Mouse (Mus musculus) T-helper 17 cell (primary cell): Measurements from ENCODE around the gene Eif2b2.

Experiments used
- in situ Hi-C, 2 experiments: fragments of 300-600 bp; cut with MboI, MseI; formaldehyde crosslinking; loops; 1 replicate in 1 of 2; 2 replicates in 1 of 2; pipeline ENCODE4 v1.15.1; 2025; ENCODE audit warnings: high pct_unique_total_duplicates in 2 of 2

The Eif2b2 gene

DNA sequence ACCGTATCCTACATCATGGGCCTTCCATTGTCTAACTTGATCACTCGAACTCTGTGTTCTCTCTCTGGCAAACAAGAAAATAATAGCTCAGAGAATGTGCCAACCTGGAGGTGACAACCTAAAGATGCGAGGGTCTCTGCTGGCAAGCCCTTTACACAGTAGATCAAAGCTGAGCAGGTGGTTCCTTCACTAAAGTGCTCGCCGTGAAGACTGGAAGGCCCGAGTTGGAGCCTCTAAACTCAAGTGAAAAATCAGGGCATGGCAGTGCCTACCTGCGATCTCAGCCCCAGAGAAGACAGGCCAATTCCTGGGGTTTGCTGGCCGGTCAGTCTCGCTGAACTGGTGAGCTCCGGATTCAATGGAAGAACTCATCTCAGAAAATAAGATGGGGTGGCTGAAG, 26.1 kb upstream of the Eif2b2 start:
- in situ Hi-C loops = loop anchor here in 1 of 2 experiments (10.0 kb wide), 1 partner anchor 1522 kb away; no protein-coding TSS in a partner anchor

DNA sequence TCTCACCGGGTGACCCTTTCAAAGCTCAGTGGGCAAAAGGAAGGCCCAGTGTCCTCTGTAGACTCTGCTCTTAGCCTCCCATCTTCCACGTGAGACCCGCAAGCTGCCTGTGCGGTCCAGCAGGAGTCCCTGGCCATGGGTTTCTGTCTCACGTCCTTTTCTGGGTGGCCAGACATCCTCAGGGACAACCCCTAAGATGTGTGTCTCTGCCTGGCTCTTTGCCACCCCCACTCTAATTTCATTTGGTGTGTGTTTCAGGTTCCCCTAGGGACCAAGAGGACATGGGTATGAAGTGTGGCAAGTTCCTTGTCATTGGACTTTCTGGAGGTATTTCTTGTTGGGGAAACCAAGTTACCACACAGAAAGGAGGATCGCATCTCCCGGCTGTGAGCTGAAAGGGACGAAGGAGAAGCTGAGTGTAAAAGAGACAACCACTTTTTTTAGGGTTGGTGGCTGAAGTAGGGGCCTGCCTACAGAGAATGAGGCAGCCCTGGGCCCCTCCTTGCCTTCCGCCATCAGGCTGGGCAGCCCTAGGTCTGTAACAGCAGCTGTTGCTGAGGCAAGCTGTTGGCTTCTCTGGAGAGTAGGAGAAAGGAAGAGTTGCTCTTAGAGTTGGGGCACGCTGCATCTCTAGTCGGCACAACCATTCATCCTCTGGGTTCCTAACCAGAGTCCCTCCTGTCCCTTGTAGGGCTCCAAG, 25.2 kb upstream of the Eif2b2 start:
- in situ Hi-C loops = loop anchor here in 1 of 2 experiments (10.0 kb wide), 1 partner anchor 1521 kb away; no protein-coding TSS in a partner anchor

DNA sequence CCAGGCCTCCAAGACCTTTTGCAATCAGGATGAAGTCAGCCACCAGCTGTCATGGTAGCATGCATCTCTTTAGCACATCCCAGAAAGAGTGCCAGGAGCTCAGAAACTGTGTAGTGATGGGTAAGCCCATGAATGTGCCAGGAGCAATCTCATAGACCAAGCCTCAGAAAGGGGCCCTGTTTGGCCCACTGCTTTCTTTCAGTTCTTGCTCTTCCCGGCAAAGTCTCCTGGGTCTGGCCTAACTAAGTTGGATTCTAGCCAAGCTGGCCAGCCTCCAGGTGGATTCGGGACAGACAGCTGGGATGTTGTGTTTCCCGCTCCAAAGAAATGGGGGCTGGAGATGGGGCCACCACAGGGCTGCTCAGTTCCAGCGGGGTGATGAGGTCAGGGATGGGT, 24.7 kb upstream of the Eif2b2 start:
- in situ Hi-C loops = loop anchor here in 1 of 2 experiments (10.0 kb wide), 1 partner anchor 1520 kb away; no protein-coding TSS in a partner anchor

DNA sequence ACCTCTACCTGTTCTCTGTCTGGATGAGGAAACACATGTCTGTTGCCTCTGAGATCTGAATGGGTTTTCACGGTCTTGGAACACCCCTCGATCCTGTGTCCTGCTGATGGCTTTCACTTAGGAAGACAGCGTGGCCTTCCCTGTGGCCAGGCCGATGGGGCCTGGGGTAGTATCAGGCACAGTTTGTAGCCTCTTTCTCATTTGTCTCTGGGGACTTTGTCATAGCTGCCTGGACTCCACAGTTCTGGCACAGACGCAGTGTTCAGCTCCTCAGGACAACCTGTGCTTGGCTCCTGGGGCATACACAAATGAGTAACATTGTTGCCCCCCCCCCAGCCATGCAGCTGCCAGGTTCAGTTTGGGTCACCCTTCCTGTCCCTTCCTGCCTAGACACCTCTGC, 24.2 kb upstream of the Eif2b2 start:
- in situ Hi-C loops = loop anchor here in 1 of 2 experiments (10.0 kb wide), 1 partner anchor 1520 kb away; no protein-coding TSS in a partner anchor

DNA sequence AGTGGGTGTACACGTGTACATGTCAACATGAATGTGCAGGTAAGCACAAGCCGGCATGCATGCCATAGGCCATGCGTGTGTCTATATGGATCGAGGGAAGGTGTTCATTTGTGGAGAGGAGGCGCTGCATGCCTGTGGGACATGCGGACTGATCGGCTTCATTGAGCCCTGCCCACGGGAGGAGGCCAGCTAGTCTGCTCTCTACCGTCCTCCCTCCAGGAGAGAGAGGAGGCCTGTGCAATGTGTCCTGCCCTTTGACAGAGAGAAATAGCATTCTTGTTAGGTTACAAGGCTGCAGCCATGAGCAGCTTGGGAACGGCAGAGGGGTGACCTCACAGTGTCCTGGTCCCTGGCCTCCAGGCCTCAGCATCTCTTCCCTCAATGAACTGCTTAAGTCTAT, 23.1 kb upstream of the Eif2b2 start:
- in situ Hi-C loops = loop anchor here in 1 of 2 experiments (10.0 kb wide), 1 partner anchor 1519 kb away; no protein-coding TSS in a partner anchor

DNA sequence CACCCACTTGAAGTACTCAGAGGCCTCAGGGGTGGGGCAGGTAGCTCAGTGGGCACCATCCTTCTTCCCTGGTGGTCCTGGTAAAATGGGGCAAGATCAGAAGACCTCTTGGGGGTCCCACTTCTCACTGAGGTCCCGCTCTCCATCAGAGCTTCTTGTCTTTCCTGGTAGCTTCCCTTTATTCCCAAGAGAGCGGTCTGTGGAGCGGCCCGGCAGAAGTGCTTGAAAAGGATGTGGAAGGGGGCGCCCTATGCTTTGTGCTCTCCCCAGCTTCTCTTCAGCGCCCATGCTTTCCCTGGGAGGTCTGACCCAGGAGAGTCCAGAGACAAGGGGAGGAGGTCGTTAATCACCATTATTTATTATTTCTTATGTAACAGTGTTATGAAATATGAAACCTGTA, 21.9 kb upstream of the Eif2b2 start:
- in situ Hi-C loops = loop anchor here in 1 of 2 experiments (10.0 kb wide), 1 partner anchor 1517 kb away; no protein-coding TSS in a partner anchor

DNA sequence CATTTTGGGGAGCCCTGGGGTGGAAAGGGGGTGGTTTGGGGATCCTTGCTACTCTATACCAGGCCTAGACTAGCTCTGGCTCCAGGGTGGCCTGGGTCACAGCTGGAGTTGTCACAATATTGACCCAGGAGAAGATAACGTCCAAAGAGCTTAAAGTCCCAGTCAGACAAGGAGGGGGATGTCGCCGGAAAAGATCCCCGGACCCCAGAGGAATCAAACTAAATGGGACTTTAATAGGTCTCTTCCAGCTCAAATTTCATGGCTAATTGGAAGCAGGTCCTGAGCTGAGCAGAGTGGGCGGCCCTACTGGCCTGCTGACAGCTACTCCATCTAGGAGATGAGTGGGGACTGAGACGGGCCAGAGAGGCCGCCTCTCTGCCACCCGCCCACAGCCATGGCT, 21.3 kb upstream of the Eif2b2 start:
- in situ Hi-C loops = loop anchor here in 1 of 2 experiments (10.0 kb wide), 1 partner anchor 1517 kb away; no protein-coding TSS in a partner anchor

DNA sequence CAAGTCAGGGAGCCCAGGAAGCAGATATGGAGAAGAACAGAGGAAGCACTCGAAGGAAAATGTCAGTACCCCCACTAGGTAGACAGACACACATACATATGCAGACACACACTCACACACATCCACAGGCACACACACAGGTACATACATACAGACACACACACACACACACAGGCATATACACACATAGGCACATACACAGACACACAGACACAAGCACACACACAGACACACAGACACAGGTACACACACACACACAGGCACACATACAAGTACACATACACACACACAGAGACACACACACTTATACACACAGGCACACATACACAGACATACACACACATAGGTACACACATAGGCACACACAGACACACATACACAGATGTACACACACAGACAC, 19.3 kb upstream of the Eif2b2 start:
- in situ Hi-C loops = loop anchor here in 1 of 2 experiments (10.0 kb wide), 1 partner anchor 1515 kb away; no protein-coding TSS in a partner anchor

DNA sequence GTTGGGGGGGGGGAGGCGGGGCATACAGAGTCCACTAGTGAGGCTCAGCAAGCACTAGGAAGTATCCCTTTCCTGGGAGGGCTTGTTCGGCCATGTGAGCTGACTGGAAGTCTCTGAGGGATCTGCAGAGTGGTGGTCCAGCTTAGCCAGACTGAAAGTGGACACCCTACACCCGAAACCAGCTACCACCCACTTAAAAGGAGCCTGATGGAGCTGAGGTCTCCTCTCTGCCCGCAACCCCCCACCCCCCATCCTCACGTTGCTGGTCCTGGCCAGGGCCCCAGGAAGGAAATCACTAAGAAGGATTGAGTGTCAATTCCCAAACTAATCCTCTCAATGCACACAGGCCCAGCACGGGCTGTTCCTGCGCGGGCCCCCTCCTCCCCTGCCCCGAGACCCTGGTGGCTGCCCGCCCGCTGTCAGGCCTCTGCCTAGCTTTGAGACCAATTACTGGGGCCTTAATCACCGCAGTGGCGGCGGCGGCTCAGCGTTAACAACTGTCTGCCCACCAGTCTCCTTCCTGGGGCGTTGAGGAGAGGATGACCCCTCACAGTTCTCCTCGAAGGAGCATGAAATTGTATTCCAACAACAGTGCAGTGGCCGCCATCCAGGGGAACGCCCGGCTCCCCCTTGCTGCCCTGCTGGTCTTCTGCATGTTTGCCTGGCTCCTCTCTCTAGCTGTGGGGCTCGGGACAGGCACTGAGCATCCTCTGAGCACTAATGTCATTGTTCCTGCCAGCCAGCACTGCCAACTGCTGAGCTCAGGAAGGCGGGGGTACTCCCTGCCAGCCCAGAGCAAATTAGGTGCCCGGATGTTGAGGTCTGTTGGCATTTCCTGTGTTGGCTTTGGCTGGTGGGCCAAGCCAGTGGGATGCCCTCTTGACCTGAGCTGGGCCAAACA, 18.1 kb upstream of the Eif2b2 start:
- in situ Hi-C loops = no loop called here

DNA sequence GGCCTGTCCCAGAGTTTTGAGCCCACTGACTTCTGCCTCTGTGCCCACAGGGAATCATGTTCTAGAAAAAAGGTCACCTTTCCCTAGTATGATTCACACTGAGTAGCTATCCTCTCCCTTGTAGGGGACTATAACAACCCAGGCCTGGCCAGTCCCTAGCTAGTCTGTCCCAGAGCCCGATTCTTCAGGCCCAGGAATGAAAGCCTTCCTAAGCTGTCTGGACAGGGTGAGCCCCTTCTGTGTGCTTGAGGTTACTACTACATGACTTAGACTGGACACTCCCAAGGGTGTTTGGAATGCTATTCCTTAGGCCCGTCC, 17.5 kb upstream of the Eif2b2 start:
- in situ Hi-C loops = no loop called here

DNA sequence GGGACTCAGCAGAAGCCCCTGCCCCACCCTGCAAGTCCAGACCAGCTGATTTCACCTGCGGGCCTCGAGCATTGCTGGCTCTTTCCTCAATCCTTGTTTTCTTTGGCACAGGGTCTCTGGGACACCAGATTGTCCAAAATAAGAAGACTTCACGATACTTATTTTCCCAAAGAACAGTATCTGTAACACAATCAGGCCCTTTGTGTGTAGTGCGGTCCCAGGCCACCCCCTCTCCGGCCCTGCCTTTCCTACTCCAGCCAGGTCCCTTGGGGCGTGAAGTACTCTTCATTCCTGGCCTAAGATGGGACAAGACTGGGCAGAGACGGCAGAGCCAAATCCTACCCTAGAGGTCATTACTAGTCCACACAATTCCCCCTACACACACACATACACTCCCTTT, 17.1 kb upstream of the Eif2b2 start:
- in situ Hi-C loops = no loop called here

DNA sequence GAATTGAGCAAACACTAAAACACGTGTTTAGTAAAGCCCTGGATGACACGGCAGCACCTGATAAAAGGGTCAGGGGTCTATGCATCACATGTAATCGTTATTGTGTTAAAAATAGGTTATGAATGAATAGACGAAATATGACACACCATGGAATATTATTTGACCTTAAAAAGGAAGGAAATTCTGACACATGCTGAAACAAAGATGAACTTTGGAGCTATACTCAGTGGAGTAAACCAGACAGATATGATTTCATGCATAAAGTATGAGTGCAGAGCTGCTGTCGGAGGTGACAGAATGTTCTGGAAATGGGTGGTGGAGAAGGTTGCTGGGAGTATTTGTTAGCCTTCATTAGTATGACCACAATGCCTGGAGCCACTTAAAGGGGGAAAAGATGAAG, 15.6 kb upstream of the Eif2b2 start:
- in situ Hi-C loops = no loop called here

DNA sequence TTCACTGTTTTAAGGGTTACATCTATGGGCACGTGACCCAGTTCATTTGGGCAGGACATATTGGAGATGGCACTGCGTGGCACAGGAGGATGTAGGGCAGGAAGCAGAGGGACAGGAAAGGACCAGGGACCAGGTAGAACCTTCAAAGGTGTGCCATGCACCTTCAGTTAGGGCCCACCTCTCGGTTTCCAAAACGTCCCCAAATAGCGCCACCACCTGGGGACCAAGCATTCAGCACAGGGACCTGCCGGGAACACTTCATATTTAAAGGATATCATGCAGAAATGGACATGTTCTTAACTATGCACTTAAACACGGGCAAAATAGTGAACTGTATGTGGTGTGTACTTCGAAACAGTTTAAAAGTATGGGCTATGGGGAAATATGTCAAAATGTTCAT, 15.2 kb upstream of the Eif2b2 start:
- in situ Hi-C loops = no loop called here

DNA sequence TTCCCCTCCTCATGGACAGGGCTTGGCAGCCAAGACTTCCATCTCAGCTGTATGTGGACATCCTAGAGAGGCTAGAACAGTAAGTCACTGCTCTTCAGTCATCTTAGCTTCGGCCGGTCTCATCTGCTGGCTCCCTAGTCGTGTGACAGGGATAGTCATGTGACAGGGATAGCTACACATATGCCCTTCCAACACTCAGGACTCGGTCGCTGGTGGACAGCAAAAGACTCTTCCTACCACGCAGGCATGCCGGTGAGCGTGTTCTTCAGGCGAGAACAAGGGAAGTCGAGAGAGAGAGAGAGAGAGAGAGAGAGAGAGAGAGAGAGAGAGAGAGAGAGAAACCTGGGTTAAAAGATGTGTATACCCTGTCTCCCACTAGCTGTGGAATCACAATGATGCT, 13.9 kb upstream of the Eif2b2 start:
- in situ Hi-C loops = no loop called here

DNA sequence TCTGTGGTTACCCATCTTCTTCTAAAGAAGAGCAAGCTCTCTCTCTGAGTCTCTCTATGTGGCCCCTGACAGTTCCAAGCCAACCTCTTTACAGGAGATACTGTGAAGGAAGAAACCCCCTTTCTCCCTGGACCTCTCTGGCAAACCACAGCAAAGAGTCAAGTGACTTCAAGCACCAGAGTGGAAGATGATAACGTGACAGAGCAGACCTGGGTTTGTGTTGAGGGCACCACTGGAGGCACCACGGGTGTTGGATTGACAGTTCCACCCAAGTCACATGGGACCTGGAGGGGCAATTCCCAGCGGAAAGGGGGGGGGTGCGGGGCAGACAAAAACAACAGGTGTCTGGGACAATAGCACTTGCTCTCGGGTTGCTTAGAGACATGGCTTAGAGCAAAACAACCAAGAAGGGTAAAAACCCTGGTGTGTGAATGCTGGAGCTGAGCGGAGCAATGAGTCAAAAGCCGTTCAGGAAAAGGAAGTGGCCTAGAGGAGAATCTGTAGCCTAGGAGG, 10.5 kb upstream of the Eif2b2 start:
- in situ Hi-C loops = no loop called here

DNA sequence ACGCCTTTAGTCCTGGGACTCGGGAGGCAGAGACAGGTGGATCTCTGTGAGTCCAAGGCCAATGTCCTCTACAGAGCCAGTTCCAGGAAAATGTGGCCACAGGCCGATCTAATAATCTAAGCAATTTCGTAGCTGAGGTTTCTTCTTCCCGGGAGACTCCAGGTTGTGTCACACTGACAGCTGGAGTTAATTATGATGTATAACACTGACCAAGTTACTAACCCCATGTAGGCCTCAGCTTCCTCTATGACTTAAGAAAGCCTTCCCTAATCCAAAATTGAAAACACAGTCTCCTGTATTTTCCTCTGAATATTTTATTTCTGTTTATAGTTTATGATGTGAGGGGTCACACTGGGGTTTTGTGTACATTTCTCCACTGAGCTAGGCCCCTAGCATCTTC, 4.2 kb upstream of the Eif2b2 start:
- in situ Hi-C loops = no loop called here

DNA sequence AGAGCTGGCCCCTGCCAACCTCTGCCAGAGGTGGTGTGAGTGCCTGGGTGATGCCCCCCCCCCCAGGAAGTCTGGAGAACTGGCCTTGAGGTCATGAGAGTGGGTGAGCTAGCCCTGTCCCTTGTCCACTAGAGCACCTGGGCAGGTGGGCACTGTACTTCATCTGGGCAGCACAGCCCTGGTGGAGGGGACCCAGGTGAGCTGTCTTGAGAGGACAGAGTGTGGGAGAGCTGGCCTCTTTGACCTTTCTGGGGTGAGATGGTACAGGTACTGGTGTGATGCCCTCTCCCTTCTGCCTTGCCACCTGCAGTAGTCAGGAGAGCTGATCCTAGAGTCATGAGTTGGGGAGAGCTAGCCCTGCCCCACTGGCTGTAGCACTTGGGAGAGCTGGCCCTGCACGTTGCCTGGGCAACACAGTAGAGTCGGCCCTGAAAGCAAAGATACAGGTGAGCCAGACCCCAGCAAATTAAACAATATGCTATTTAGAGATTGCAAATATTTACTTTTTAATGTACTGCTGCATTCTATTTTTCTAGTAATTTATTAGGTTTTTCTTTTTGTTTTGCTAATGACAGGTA, 1.5 kb upstream of the Eif2b2 start:
- in situ Hi-C loops = no loop called here

DNA sequence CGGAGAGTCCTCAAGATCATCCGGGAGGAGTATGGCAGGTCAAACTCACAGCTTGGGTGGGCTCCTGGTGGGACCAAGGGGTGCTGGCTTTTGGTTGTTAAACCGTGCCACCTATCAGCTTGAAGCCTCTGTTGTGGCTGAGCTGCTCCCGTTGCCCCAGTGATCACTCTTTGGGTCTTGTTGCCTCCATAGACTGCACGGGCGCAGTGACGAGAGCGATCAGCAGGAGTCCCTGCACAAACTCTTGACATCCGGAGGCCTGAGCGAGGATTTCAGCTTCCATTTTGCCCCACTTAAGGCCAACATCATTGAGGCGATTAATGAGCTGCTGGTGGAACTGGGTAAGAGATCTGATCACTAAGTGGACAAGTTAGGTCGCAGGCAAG, 617 bp downstream of the Eif2b2 start:
- in situ Hi-C loops = loop anchor here (5.0 to 10.0 kb wide), 2 partner anchors 67 to 445 kb away; partner anchors contain the start of genes Acyp1 (in 1 of the 2), Isca2 (in 1 of the 2), Npc2 (in 1 of the 2) and Zc2hc1c (in 1 of the 2)

DNA sequence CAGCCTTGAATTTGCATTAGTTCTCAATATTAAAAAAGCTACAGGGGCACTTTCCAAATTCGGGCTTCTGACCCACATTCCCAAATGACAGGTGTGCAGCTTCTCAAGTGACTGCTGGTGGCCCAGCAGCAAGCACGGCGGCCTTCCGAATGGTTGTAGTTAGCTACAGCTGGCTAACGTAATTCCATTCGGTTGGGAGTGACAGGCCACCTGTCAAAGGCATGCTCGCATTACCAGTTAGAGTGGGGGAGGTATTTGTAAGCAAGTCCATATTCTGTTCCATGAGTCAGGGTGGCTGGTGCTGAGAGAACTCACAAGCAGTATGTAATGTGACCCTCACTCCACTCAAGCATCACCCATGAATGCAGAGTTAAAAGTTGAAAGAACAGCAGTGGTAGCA, 7.9 kb downstream of the Eif2b2 start:
- in situ Hi-C loops = loop anchor here in 1 of 2 experiments (10.0 kb wide), 1 partner anchor 452 kb away; the partner anchor contains the start of genes Isca2 and Npc2

DNA sequence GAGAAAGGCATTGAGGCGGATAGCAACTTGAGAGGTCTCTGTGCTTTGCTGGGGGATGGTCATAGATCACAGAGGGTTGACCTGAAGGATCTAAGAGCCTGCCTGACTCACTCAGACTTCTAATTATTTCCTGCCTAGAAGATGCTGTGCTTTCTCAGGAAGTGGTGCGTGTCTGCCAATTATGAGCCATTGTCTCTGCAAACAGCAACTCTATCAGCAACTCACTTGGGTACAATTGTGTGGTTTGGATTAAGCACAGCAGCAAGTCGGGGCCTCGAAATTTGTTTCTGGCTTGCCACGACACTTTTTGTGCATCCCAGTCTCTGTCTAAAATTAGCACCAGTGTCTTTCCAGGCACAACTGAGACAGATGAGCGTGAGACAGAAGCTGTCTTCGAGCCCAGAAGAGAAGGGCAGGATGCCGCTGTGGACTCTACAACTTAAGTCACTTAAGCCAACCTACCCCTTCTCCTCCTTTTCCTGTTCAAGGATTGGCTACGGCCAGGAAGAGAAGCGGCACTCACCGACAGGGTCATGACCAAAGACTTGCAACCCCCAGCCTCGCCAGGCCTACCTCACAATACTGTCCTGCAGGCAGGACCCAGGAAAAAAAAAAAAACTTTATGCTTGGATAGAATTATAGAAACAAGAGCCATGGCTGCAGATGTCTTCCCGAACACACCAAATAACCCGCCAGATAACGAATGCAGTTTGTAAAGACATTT, 8.8 kb downstream of the Eif2b2 start:
- in situ Hi-C loops = loop anchor here in 1 of 2 experiments (10.0 kb wide), 1 partner anchor 453 kb away; the partner anchor contains the start of genes Isca2 and Npc2
